Mouse (Mus musculus) c-Kit-positive CD71-positive TER-119-negative erythroid progenitor cells, embryonic 14.5 days (primary cell): ENCODE measurements around the gene Lrrn3.

Experiments
- DNase-seq: peaks from one replicate; pipeline ENCODE4 v3.0.0-alpha.2; 2013; ENCODE audit warnings: low read depth

Lrrn3 gene

DNA sequence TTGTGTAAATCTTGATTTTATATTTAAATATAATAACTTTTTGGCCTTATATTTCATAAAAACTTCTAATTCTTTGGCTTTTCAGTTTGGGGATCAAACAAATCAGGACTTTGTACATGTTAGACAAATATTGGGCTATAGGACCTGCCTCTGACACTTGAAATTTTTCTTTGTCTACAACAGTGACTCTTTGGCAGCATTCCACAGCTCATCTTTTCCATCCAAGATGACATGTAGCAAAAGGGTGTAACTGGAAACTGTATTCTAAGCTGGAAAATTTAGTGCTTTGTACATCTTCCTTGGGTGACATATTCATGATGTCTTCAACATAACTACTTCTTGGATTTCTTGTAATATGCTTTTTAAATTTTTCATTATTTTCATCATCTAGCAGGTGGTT lies 57.4 kb downstream of the Lrrn3 start:
- no peak for DNase-seq

DNA sequence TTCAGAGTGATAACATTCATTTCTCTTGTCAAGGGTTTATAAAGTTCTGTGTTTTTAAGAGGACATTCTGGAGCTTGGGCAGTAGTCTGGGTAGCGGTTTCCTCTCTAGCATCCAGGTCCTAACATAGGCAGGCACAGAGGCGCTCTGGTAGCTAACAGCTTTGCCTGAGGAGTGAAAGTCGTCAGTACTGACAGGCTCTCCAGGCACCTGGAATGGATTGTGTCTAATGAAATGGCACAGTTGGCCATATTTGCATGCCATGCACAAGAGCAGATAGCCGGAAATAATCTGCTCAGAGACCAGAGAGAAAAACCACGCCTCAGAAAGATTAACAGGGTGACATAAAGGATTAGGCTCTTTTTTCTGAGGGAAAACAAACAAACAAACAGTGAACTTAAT lies 58.8 kb downstream of the Lrrn3 start:
- DNase-seq, result no peak

DNA sequence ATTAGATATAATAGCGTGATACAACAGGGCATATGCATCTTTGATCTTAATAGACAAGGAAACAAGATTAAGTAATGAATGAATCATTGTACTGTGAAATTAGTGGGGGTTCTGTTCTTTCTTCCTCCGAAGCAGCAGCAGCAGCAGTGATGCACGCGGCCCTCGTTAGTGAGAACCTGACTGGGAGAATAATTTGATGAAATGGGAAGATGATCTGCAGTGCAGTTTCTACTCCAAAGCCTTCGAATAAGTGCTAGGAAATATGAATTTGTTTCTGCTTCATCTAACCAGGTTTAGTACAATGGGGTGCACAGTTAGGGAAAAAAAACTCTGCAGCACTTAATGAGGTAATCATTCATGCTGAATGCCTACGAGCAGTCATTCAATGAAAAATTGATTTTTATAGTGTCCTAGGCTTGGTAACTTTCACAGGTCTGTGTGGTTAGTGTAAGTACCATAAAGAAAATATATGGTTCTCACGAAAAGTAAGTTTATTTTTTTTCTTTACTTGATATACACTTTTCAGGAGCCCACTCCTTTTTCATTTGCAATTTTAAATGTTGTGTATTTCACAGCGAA lies 61.0 kb downstream of the Lrrn3 start:
- DNase-seq, result no peak

DNA sequence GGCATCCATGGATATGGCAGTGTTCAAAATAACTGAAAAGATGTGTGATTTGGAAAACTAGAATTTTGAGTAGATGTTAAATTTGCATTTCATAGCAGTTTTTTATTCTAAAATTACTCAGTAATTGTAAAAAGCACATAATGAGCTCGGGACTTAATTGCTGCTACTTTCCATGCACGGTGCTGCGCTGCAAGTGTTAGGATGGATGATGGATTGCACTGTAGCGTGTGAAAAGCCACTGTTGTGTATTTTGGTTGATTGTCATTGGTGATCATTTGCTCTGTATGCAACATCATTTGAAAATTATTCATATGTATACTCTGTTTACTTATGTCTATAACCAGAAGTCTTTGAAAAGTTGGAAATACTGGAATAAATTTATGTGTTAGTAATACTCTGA lies 68.3 kb downstream of the Lrrn3 start:
- no peak for DNase-seq

GRCm38 (mm10) chr12:41417099-41417498 lies 69.1 kb downstream of the Lrrn3 start:
- DNase-seq, result no peak

GRCm38 (mm10) chr12:41416635-41417034 lies 69.6 kb downstream of the Lrrn3 start:
- DNase-seq, result no peak

DNA sequence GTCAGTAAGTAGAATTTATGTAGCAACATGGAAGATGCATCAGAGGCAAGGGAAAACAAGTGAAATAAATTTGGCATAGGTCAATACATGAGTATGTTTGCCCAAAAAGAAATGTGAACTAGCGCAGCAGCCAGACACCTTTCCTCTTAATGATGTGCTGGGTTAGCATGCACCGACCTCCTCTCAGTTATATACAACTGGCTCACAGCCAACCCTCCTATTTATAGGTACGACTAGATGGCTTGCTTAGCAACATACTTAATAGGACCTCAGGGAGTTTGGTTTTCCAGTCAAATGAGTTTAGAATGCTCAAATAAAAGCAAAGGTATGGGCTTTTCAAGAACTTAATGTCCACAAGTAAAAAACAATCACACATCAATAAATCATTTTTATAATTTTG lies 76.8 kb downstream of the Lrrn3 start:
- DNase-seq, result no peak

DNA sequence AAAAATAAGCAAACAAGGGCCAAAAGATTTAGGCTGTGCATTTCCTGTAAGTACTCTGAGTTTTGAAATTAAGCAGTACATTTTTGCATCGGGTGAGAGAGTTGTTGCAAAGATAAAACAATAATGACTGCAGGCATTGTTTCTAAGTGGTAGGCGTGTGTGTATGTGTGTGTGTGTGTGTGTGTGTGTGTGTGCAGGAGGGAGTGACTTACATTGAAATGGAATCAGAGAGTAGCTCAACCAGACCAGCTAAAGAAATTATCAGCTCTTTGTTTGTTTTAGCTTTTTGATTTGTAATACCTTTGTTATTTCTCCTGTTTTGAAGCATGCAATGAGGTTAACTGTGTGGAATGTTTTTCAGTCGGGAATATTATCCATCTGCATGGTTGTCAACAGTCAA lies 84.3 kb downstream of the Lrrn3 start:
- no peak for DNase-seq
